Mouse (Mus musculus): Measurements from ENCODE around the gene Tmco3.

GRCm38 (mm10) chr8:13254019-13254418 lies 34.0 kb upstream of the Tmco3 start, which contains the start of gene Adprhl1:
- TF ChIP-seq GATA1 (IDR thresholded peaks at IDR 0.05; ENCODE audit: borderline replicate concordance, low read length): no peak
- no peak for TF ChIP-seq FLI1 (IDR thresholded peaks at IDR 0.05; ENCODE audit: low read length)
